18 mouse cellular contexts compared by ENCODE assay signal in the genomic region with DNA sequence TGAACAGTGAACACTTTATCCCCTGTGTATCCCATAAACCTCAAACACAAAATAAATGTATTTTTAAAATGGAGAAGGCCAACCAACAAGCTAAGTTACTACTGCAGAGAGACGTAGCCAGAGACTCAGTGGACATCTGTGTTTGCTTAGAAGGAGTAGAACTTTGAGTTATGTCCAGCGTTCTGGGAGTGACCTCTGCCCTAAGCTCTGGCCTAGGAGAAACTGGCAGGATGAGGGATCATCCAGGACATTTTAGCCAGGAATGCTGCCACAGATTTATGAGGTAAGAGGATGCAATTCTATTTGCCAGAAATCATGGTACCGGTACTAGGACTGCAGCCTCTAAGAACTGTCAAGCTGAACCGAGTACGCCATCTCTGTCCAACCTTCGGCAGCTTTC. TPM values are rescaled to one million over a fixed set of nuclear protein-coding genes. Genes with fewer than 3 reads are reported as not detected.
DNase-seq lines count a peak whose midpoint lies in the region; ATAC-seq lines count a peak whose summit lies in the region.
"Had no signal": no experiment of that assay in that cellular context is flagged by ENCODE, and none has a peak within 500 bp of the region (broad histone marks: within the 10 kb centered on the region; RNA-seq: fewer than 3 reads in every experiment).

No protein-coding gene starts in this region.

- H3K4me1 ChIP-seq in heart, embryonic 12.5 days (replicated peaks) = peaks cover 7% of the 10 kb centered on the region
- H3K4me1 ChIP-seq: embryonic facial prominence, embryonic 12.5 days had no signal

- H3K9ac ChIP-seq in heart, embryonic 12.5 days = no peak overlapping the region
- H3K9ac ChIP-seq: embryonic facial prominence, embryonic 12.5 days; forebrain, embryonic 15.5 days; heart, embryonic 15.5 days; hindbrain, embryonic 14.5 days had no signal

- DNase-seq in heart, adult 11 months = peak; percentile 46
- DNase-seq in kidney, postnatal 36 days = peak; percentile 27 to 35
- DNase-seq in kidney, adult 18-20 months = no peak
- DNase-seq in mesoderm, embryonic 11.5 days (ENCODE audit: low read depth, low spot score) = peak; percentile 47
- DNase-seq in layer of hippocampus, adult 9-11 months = no peak
- DNase-seq: adrenal gland, adult 8-10 months; adrenal gland, postnatal 36 days; cerebellum, adult 8-10 months; cerebellum, postnatal 14 days; gastrocnemius, postnatal 36 days; heart, adult 18-20 months; heart, postnatal 14 days had no signal

- no peaks in the 10 kb centered on the region for H3K36me3 ChIP-seq in heart, embryonic 12.5 days
- H3K36me3 ChIP-seq: embryonic facial prominence, embryonic 12.5 days; forebrain, embryonic 15.5 days; heart, embryonic 10.5 days; heart, embryonic 15.5 days had no signal

- no peak overlapping the region for H3K4me2 ChIP-seq in heart, embryonic 12.5 days
- H3K4me2 ChIP-seq: embryonic facial prominence, embryonic 12.5 days; forebrain, embryonic 15.5 days; heart, embryonic 15.5 days; hindbrain, embryonic 14.5 days had no signal

- 84% methylated on average over 6 of the region's 6 CpGs for WGBS in heart, embryonic 12.5 days

- no peak for ATAC-seq in heart, embryonic 12.5 days (ENCODE audit: insufficient number of reproducible peaks, low FRiP score)
- ATAC-seq: forebrain, embryonic 15.5 days had no signal

- no peak overlapping the region for H3K27ac ChIP-seq in heart, embryonic 12.5 days (ENCODE audit: poor library complexity, severe bottlenecking)
- H3K27ac ChIP-seq: embryonic facial prominence, embryonic 12.5 days; forebrain, embryonic 15.5 days; heart, embryonic 10.5 days; heart, embryonic 15.5 days; hindbrain, embryonic 14.5 days had no signal

- H3K27me3 ChIP-seq in heart, embryonic 12.5 days (replicated peaks) = no peaks in the 10 kb centered on the region
- H3K27me3 ChIP-seq: embryonic facial prominence, embryonic 12.5 days; forebrain, embryonic 15.5 days; heart, embryonic 15.5 days had no signal

- H3K4me3 ChIP-seq in heart, embryonic 12.5 days = no peak overlapping the region
- H3K4me3 ChIP-seq: embryonic facial prominence, embryonic 12.5 days; forebrain, embryonic 15.5 days; heart, embryonic 10.5 days; heart, embryonic 15.5 days had no signal

- 0 out of 2 replicates have a peak, but pooled peaks cover 4% of the 10 kb centered on the region for H3K9me3 ChIP-seq in heart, embryonic 12.5 days (replicated peaks)
- H3K9me3 ChIP-seq: embryonic facial prominence, embryonic 12.5 days; forebrain, embryonic 15.5 days; heart, embryonic 10.5 days; heart, embryonic 15.5 days had no signal

RNA-seq across cellular contexts. Expression of a gene that starts 45.6 kb away (rescaled TPM):
- polyA plus RNA-seq in heart, embryonic 12.5 days (2016; fragmentation: Nextera tagmentation; extraction: Ambion mirVana) = 3.7 and 4.0 TPM in 2 replicates

Comparison
In these comparisons a context has a peak if more than half of its experiments do, and no peak if none do; other contexts are left out.
1. DNase-seq: peak in heart, adult 11 months (single experiment), kidney, postnatal 36 days (2 of 2) and mesoderm, embryonic 11.5 days (single experiment); none in kidney, adult 18-20 months (single experiment) and layer of hippocampus, adult 9-11 months (single experiment).